Mouse (Mus musculus) adrenal gland, adult 2 months (tissue): ENCODE measurements around the gene Sytl3. TPM values are rescaled to one million over a fixed set of nuclear protein-coding genes. Genes with fewer than 3 reads are reported as not detected.

ENCODE experiments used
- DNase-seq: peaks from one replicate; pipeline ENCODE4 v3.0.0; 2021
- polyA plus RNA-seq: library from polyadenylated mRNA; depleted of rRNA; stranded (reverse); fragments of >200 nt; gene quantifications from 2 replicates; pipeline ENCODE4 v1.2.3, GENCODE M21; 2012; rRNA removed
- total RNA-seq, 2 experiments: library from RNA; stranded (reverse); gene quantifications; 2 replicates each; pipeline ENCODE4 v1.2.3; 2021

The Sytl3 gene
- total and polyA plus RNA-seq, 3 experiments = 0.21 TPM; not detected in 2

DNA sequence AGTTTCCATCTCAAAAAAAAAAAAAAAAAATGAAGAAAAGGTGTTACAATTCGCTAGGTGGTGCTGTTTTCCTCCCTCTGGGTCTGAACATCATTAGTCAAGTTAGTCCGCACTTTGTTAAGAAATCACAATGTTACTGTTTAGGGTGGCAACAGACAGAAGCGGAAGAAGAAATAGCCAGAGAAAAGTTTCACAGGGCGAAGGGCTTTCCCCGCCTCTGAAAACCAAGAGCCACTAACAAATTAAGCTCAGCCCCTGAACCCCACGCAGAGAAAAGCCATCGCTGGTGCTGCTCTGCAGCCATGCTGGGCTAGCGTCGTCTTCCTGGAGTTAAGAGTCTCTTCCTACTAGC is 119.4 kb downstream of the Sytl3 start:
- DNase-seq = peak; percentile 64

GRCm38 (mm10) chr17:6778771-6779509 is 120.0 kb downstream of the Sytl3 start:
- peak; percentile 66 for DNase-seq

DNA sequence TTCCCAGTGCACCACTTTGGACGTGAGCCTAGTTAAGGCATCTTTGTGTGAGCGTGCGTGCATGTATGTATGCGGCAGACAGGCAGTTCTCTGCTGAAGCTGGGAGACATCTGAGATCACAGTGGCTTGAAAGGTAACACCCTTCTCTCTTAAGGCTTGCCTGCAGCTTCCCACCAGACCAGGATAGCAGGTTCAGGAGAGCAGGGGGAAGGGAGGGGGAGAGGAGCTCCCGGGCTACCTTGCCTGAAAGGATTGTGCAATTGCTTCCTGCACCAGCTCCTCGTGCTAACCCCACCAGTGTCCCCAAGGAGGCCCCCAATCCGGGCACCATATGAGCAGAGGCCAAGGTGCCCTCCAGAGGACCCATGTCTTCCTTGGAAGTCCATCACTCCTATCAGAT is 120.7 kb downstream of the Sytl3 start:
- DNase-seq = no peak

GRCm38 (mm10) chr17:6780521-6781115 is 121.7 kb downstream of the Sytl3 start:
- no peak for DNase-seq

DNA sequence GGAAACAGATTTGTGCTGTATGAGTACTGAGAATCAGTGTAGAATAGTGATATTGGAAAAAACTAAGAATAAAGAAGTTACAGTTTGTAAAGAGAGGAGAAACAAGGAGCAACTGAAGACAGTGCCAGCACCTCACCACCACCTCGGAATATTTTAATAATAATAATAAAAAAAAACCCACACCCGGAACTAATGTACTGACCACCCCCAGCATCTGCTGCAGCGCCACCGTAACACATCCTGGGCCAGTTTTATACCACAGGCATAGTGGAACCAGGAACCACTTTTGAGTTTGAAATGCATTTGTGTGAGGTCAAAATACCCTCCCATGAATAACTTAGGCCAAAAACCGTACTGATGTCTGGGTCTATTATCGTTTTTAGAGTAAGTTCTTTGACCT is 122.4 kb downstream of the Sytl3 start:
- no peak for DNase-seq

DNA sequence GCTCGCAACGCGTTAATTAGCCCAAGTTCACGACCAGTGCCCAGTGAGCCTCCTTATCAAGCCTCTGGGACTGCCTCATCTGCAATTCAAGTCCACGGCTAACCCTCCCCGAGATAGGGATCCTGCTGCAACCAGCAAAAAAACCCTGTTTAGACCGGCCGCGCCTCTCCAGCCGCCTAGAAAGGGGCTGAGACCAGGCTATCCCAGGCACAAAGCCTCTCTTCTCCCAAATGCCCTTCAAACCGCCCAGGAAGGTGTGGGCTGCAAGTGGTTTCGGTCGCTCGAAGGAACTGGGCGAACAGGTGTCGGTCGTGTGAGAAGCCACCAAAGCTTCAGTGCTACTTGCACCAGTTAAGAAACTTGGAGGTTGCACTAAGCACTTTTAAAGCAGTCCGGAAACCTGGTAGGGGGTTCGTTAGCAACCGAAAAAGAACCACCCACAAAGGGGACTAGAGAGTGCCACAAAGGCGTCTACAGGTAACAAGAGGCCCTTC is 123.2 kb downstream of the Sytl3 start:
- DNase-seq = peak; percentile 58

- DNase-seq = peak; percentile 93
These were observed 123.7 kb downstream of the Sytl3 start, which contains the start of gene Ezr for GRCm38 (mm10) chr17:6782611-6783005. Gene Ezr (minus strand): TSS chr17:6782784.

GRCm38 (mm10) chr17:6783006-6783661 is 124.2 kb downstream of the Sytl3 start:
- DNase-seq = peak; percentile 71

GRCm38 (mm10) chr17:6783756-6784357 is 125.0 kb downstream of the Sytl3 start:
- DNase-seq = no peak

DNA sequence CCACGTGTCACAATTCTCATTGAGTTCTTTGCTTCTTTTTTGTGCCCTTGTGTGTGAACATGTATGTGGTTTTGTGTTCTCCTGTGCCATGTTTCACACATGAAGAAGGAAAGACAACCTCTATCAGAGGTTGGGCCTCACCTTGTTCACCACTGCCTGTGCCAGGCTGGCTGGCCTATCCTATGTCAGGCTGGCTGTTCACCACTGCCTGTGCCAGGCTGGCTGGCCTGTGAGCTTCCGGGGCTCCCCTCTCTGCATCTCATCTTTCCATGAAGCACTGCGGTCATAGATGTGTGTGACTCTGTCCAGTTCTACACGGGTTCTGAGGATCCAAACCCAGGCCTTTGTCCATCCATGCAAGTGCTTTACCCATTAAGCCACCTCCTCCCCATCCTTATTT is 128.3 kb downstream of the Sytl3 start:
- no peak for DNase-seq

Other genes starting within 250 kb of the Sytl3 start
- 100 to 1,000 TPM; 116 to 142 TPM for gene Dynlt1b, start 229.0 kb upstream of the Sytl3 start, total RNA-seq
- 150 and 165 TPM in 2 replicates for gene Dynlt1b, start 229.0 kb upstream of the Sytl3 start, polyA plus RNA-seq
- 1 to 10 TPM; 6.2 to 9.4 TPM for gene Dynlt1c, start 57.4 kb upstream of the Sytl3 start, total RNA-seq
- gene Dynlt1c, start 57.4 kb upstream of the Sytl3 start, polyA plus RNA-seq = 5.1 and 5.9 TPM in 2 replicates
- 100 to 1,000 TPM in 1 of 2 experiments, 10 to 100 TPM in 1; 94.4 to 117 TPM for gene Dynlt1f, start 3.2 kb upstream of the Sytl3 start, total RNA-seq
- gene Dynlt1f, start 3.2 kb upstream of the Sytl3 start, polyA plus RNA-seq = 14.7 and 22.9 TPM in 2 replicates
- 10 to 100 TPM; 23.2 to 27.3 TPM for gene Ezr, start 123.7 kb downstream of the Sytl3 start, total RNA-seq
- 5.6 and 6.2 TPM in 2 replicates for gene Ezr, start 123.7 kb downstream of the Sytl3 start, polyA plus RNA-seq